Mouse (Mus musculus): ENCODE measurements at regions not wholly inside any gene's neighbourhood (a gene's known extent, or its start where the extent isn't known, plus 50 kb on each side); places are given as distances from the start of the nearest gene placed in this dataset.

- DNase-seq (ENCODE audit: low spot score) = peak; percentile 82
These were observed 85.2 kb upstream of the Cplx2 start for GRCm38 (mm10) chr13:54285968-54286367.

GRCm38 (mm10) chr13:54286616-54287015, 84.5 kb upstream of the Cplx2 start:
- DNase-seq (ENCODE audit: low spot score) = no peak

- no peak for DNase-seq (ENCODE audit: low spot score)
These were observed 81.1 kb upstream of the Cplx2 start for GRCm38 (mm10) chr13:54290066-54290465.

- DNase-seq (ENCODE audit: low spot score) = no peak
These were observed 78.8 kb upstream of the Cplx2 start for GRCm38 (mm10) chr13:54292394-54292793.

GRCm38 (mm10) chr13:54293006-54293405, 78.1 kb upstream of the Cplx2 start:
- no peak for DNase-seq (ENCODE audit: low spot score)

GRCm38 (mm10) chr13:54295475-54296259, 75.5 kb upstream of the Cplx2 start:
- DNase-seq (ENCODE audit: low spot score) = no peak

- no peak for DNase-seq (ENCODE audit: low spot score)
These were observed 74.9 kb upstream of the Cplx2 start for GRCm38 (mm10) chr13:54296260-54296555.

- no peak for DNase-seq (ENCODE audit: low spot score)
These were observed 72.3 kb upstream of the Cplx2 start for GRCm38 (mm10) chr13:54298851-54299250.

GRCm38 (mm10) chr13:54299295-54299694, 71.9 kb upstream of the Cplx2 start:
- DNase-seq (ENCODE audit: low spot score) = no peak

GRCm38 (mm10) chr13:54301110-54301509, 70.0 kb upstream of the Cplx2 start:
- DNase-seq (ENCODE audit: low spot score) = no peak

GRCm38 (mm10) chr13:54301677-54302076, 69.5 kb upstream of the Cplx2 start:
- DNase-seq (ENCODE audit: low spot score) = no peak

- DNase-seq (ENCODE audit: low spot score) = peak; percentile 66
These were observed 68.6 kb upstream of the Cplx2 start for GRCm38 (mm10) chr13:54302351-54303070.

GRCm38 (mm10) chr13:54303071-54303924, 67.9 kb upstream of the Cplx2 start:
- DNase-seq (ENCODE audit: low spot score) = peak; percentile 82

- DNase-seq (ENCODE audit: low spot score) = peak; percentile 36
These were observed 66.9 kb upstream of the Cplx2 start for GRCm38 (mm10) chr13:54304251-54304650.

GRCm38 (mm10) chr13:54308591-54308990, 62.6 kb upstream of the Cplx2 start:
- DNase-seq (ENCODE audit: low spot score) = no peak

- DNase-seq (ENCODE audit: low spot score) = peak; percentile 44
These were observed 61.8 kb upstream of the Cplx2 start for GRCm38 (mm10) chr13:54309354-54309753.

- peak; percentile 32 for DNase-seq (ENCODE audit: low spot score)
These were observed 61.0 kb upstream of the Cplx2 start for GRCm38 (mm10) chr13:54310144-54310543.

GRCm38 (mm10) chr13:54311327-54312026, 59.7 kb upstream of the Cplx2 start:
- peak; percentile 32 for DNase-seq (ENCODE audit: low spot score)

- peak; percentile 41 for DNase-seq (ENCODE audit: low spot score)
These were observed 58.6 kb upstream of the Cplx2 start for GRCm38 (mm10) chr13:54312405-54313185.

- no peak for DNase-seq (ENCODE audit: low spot score)
These were observed 55.8 kb upstream of the Cplx2 start for GRCm38 (mm10) chr13:54315333-54315732.

- DNase-seq (ENCODE audit: low spot score) = no peak
These were observed 54.2 kb upstream of the Cplx2 start for GRCm38 (mm10) chr13:54316907-54317306.

All from testis, postnatal 10 days (tissue).